8 mouse cellular contexts compared by ENCODE assay signal in genomic region chr2:93461869-93462714, GRCm38 (mm10). TPM values are rescaled to one million over a fixed set of nuclear protein-coding genes. Genes with fewer than 3 reads are reported as not detected.
DNase-seq lines count a peak whose midpoint lies in the region; ATAC-seq lines count a peak whose summit lies in the region.

No protein-coding gene starts in this region.

- H3K4me3 ChIP-seq in intestine, embryonic 15.5 days (replicated peaks), result peak overlapping the region; percentile 60

- ATAC-seq in intestine, embryonic 15.5 days, result peak; percentile 95

- peak overlapping the region; percentile 84 for H3K4me2 ChIP-seq in intestine, embryonic 15.5 days (replicated peaks)

- peaks cover 48% of the 10 kb centered on the region for H3K4me1 ChIP-seq in intestine, embryonic 15.5 days (replicated peaks)

- intact Hi-C loops in gastrocnemius, postnatal 36 days (cut with DNase I), result no loop called here
- intact Hi-C loops in left cerebral cortex, postnatal 25 days (cut with DNase I), result no loop called here

- no peaks in the 10 kb centered on the region for H3K27me3 ChIP-seq in intestine, embryonic 15.5 days (replicated peaks)

- 2% methylated on average over 41 of the region's 41 CpGs for WGBS in intestine, embryonic 15.5 days

- peak; percentile 99 for DNase-seq in adrenal gland, adult 8-10 months
- peak; percentile 87 for DNase-seq in embryo, embryonic 11.5 days (ENCODE audit: low read depth, low spot score)
- peak; percentile 90 to 93 for DNase-seq in gastrocnemius, postnatal 36 days
- DNase-seq in left cerebral cortex, postnatal 25 days (ENCODE audit: low spot score in 2 of 2), result peak; percentile 59 to 80
- DNase-seq in mesoderm, embryonic 11.5 days (ENCODE audit: low read depth, low spot score), result peak; percentile 92
- DNase-seq in right cerebral cortex, postnatal 25 days, result peak; percentile 60
- DNase-seq in urinary bladder, postnatal 36 days (ENCODE audit: low spot score in 2 of 2), result peak; percentile 98 to 99

- no peaks in the 10 kb centered on the region for H3K36me3 ChIP-seq in intestine, embryonic 15.5 days

- peak overlapping the region; percentile 90 for H3K27ac ChIP-seq in intestine, embryonic 15.5 days

- peak overlapping the region; percentile 71 for H3K9ac ChIP-seq in intestine, embryonic 15.5 days

- no peaks in the 10 kb centered on the region for H3K9me3 ChIP-seq in intestine, embryonic 15.5 days

RNA-seq across cellular contexts. Expression of gene Cd82, which starts 0.8 kb away (rescaled TPM):
- 100 to 1,000 TPM in 1 of 4 experiments, 10 to 100 TPM in 3; 74.6 to 101 (median 78.3) TPM for total RNA-seq in adrenal gland, adult 8-10 months (2022)
- total RNA-seq in gastrocnemius, postnatal 36 days (2021), result 10 to 100 TPM in 1 of 2 experiments, 1 to 10 TPM in 1; 9.5 to 12.4 TPM
- 106 and 127 TPM in 2 replicates for polyA plus RNA-seq in intestine, embryonic 15.5 days (2015; fragmentation: Nextera tagmentation; extraction: Ambion mirVana)
- 10 to 100 TPM; 15.7 to 16.3 TPM for total RNA-seq in left cerebral cortex, postnatal 25 days (2021)

Comparison
In these comparisons a context has a peak if more than half of its experiments do, and no peak if none do; other contexts are left out.
1. Peak in every context shown above with its lines: DNase-seq, ATAC-seq, H3K4me3 ChIP-seq and H3K27ac ChIP-seq.
2. RNA of gene Cd82, which starts 0.8 kb away (total RNA-seq): 74.6 to 101 TPM in adrenal gland, adult 8-10 months; 15.7 to 16.3 TPM in left cerebral cortex, postnatal 25 days and 9.5 to 12.4 TPM in gastrocnemius, postnatal 36 days; every median in the first group is over 4 times any median in the second.